Mouse (Mus musculus) frontal cortex, adult 2 months (tissue): Measurements from ENCODE around the gene Tmem214. TPM values are rescaled to one million over a fixed set of nuclear protein-coding genes. Genes with fewer than 3 reads are reported as not detected.
"Not testable (repeated sequence)": the region's sequence is repeated elsewhere in the genome, so short reads cannot be mapped to it uniquely, and the experiment has no call there.

Source experiments
- DNase-seq, 2 experiments: peaks; one replicate each; pipeline ENCODE4 v3.0.0; 2022; ENCODE audit warnings: low spot score in 1 of 2; ENCODE audit errors: extremely low spot score in 1 of 2
- polyA plus RNA-seq: library from polyadenylated mRNA; depleted of rRNA; stranded (reverse); fragments of >200 nt; gene quantifications from 2 replicates; pipeline ENCODE4 v1.2.3, GENCODE M21; 2012

Tmem214 gene
- polyA plus RNA-seq, 1 experiment = 82.8 TPM

GRCm38 (mm10) chr5:30872574-30872973, 4.8 kb downstream of the Tmem214 start:
- no peak for DNase-seq

GRCm38 (mm10) chr5:30874365-30874764, 6.6 kb downstream of the Tmem214 start:
- no peak for DNase-seq

GRCm38 (mm10) chr5:30878616-30879015, 10.8 kb downstream of the Tmem214 start:
- no peak for DNase-seq

- DNase-seq = no peak
Observed at GRCm38 (mm10) chr5:30879347-30879943, 11.6 kb downstream of the Tmem214 start.

GRCm38 (mm10) chr5:30881839-30882238, 14.0 kb downstream of the Tmem214 start:
- not testable (repeated sequence) for DNase-seq

GRCm38 (mm10) chr5:30886209-30886608, 18.4 kb downstream of the Tmem214 start:
- DNase-seq = no peak

- no peak for DNase-seq
Observed at GRCm38 (mm10) chr5:30886731-30887130, 18.9 kb downstream of the Tmem214 start.

GRCm38 (mm10) chr5:30887331-30887761, 19.5 kb downstream of the Tmem214 start:
- no peak for DNase-seq

- peak; percentile 90 to 99 for DNase-seq
Observed at GRCm38 (mm10) chr5:30887858-30888336, 20.1 kb downstream of the Tmem214 start.

GRCm38 (mm10) chr5:30888337-30889087, 20.7 kb downstream of the Tmem214 start, which contains the start of gene Agbl5:
Gene Agbl5, plus strand, starts transcription at chr5:30888694.
- peak; percentile 92 to 98 for DNase-seq

- peak in 1 of 2 experiments; percentile 31 for DNase-seq
Observed at GRCm38 (mm10) chr5:30889088-30889754, 21.4 kb downstream of the Tmem214 start.

- DNase-seq = no peak
Observed at GRCm38 (mm10) chr5:30890375-30890774, 22.6 kb downstream of the Tmem214 start.

GRCm38 (mm10) chr5:30901860-30902259, 34.0 kb downstream of the Tmem214 start:
- DNase-seq = no peak

GRCm38 (mm10) chr5:30907413-30908059, 39.7 kb downstream of the Tmem214 start, which contains the start of gene Ost4:
Gene Ost4, minus strand, starts transcription at chr5:30907788.
- DNase-seq = peak; percentile 91 to 98

- DNase-seq = no peak
Observed at GRCm38 (mm10) chr5:30908426-30909299, 40.9 kb downstream of the Tmem214 start.

- no peak for DNase-seq
Observed at GRCm38 (mm10) chr5:30909300-30909659, 41.5 kb downstream of the Tmem214 start.

- DNase-seq = no peak
Observed at GRCm38 (mm10) chr5:30909863-30910262, 42.1 kb downstream of the Tmem214 start.

- DNase-seq = no peak
Observed at GRCm38 (mm10) chr5:30910481-30910880, 42.7 kb downstream of the Tmem214 start.

- DNase-seq = no peak
Observed at GRCm38 (mm10) chr5:30912156-30912555, 44.3 kb downstream of the Tmem214 start.
